Comparison of ENCODE assay signal across 9 mouse cellular contexts in genomic region chr13:112088312-112088771, GRCm38 (mm10).
DNase-seq lines count a peak whose midpoint lies in the region; ATAC-seq lines count a peak whose summit lies in the region.
"Had no signal": no experiment of that assay in that cellular context is flagged by ENCODE, and none has a peak within 500 bp of the region (broad histone marks: within the 10 kb centered on the region; RNA-seq: fewer than 3 reads in every experiment).

No protein-coding gene starts in this region.

- peak overlapping the region; percentile 28; the same call in 1 of the 2 replicates for H3K9ac ChIP-seq in liver, embryonic 12.5 days
- no peak overlapping the region for H3K9ac ChIP-seq in stomach, embryonic 15.5 days
- H3K9ac ChIP-seq in midbrain, embryonic 16.5 days (ENCODE audit: low read depth, low read length) = no peak overlapping the region

- H3K4me1 ChIP-seq in liver, embryonic 12.5 days = peaks cover 21% of the 10 kb centered on the region
- peaks cover 24% of the 10 kb centered on the region for H3K4me1 ChIP-seq in stomach, embryonic 15.5 days
- H3K4me1 ChIP-seq in midbrain, embryonic 16.5 days (ENCODE audit: control insufficient read depth, insufficient read depth, low read length) = no peaks in the 10 kb centered on the region

- 41% methylated on average over 5 of the region's 5 CpGs for WGBS in liver, embryonic 12.5 days (ENCODE audit: insufficient replicate concordance)
- 19% methylated on average over 5 of the region's 5 CpGs for WGBS in stomach, embryonic 15.5 days
- 28% methylated on average over 5 of the region's 5 CpGs for whole genome bisulfite sequencing in midbrain, embryonic 16.5 days

- H3K36me3 ChIP-seq in liver, embryonic 12.5 days = no peaks in the 10 kb centered on the region
- H3K36me3 ChIP-seq in stomach, embryonic 15.5 days = no peaks in the 10 kb centered on the region
- H3K36me3 ChIP-seq in midbrain, embryonic 16.5 days (ENCODE audit: control insufficient read depth, insufficient read depth, low read length) = no peaks in the 10 kb centered on the region

- H3K27ac ChIP-seq in liver, embryonic 12.5 days = no peak overlapping the region
- peak overlapping the region; percentile 52 for H3K27ac ChIP-seq in stomach, embryonic 15.5 days
- H3K27ac ChIP-seq in midbrain, embryonic 16.5 days (ENCODE audit: low read length) = no peak overlapping the region
- H3K27ac ChIP-seq: macrophage had no signal

- DNase-seq in 3T3-L1 (ENCODE audit: low read depth, low spot score) = peak; percentile 54
- DNase-seq in embryo, embryonic 10.5 days (ENCODE audit: low spot score) = peak; percentile 82
- DNase-seq in heart, postnatal 14 days = peak; percentile 48 to 67
- DNase-seq in spleen, adult 18-20 months = no peak
- no peak for DNase-seq in thymus, postnatal 0 days (ENCODE audit: low spot score)

- ATAC-seq in liver, embryonic 12.5 days = peak; percentile 76
- peak; percentile 30; the same call in 1 of the 2 replicates for ATAC-seq in stomach, embryonic 15.5 days (ENCODE audit: insufficient read depth, low FRiP score, low read depth)
- ATAC-seq in midbrain, embryonic 16.5 days = no peak

- no peak overlapping the region for H3K4me2 ChIP-seq in liver, embryonic 12.5 days
- H3K4me2 ChIP-seq in stomach, embryonic 15.5 days = no peak overlapping the region
- H3K4me2 ChIP-seq in midbrain, embryonic 16.5 days (ENCODE audit: low read length) = no peak overlapping the region

- no peak overlapping the region for H3K4me3 ChIP-seq in liver, embryonic 12.5 days
- no peak overlapping the region for H3K4me3 ChIP-seq in stomach, embryonic 15.5 days (replicated peaks)
- H3K4me3 ChIP-seq in midbrain, embryonic 16.5 days (ENCODE audit: low read depth, low read length) = no peak overlapping the region

- intact Hi-C loops in heart, postnatal 14 days (cut with DNase I) = loop anchor here (5.0 kb wide), 2 partner anchors 109 to 291 kb away; no protein-coding TSS in a partner anchor

- H3K27me3 ChIP-seq in liver, embryonic 12.5 days (replicated peaks) = peaks cover 51% of the 10 kb centered on the region
- H3K27me3 ChIP-seq in stomach, embryonic 15.5 days (replicated peaks) = no peaks in the 10 kb centered on the region
- no peaks in the 10 kb centered on the region for H3K27me3 ChIP-seq in midbrain, embryonic 16.5 days (ENCODE audit: control insufficient read depth, insufficient read depth, low read depth, low read length)

- no peaks in the 10 kb centered on the region for H3K9me3 ChIP-seq in liver, embryonic 12.5 days (replicated peaks)
- no peaks in the 10 kb centered on the region for H3K9me3 ChIP-seq in stomach, embryonic 15.5 days
- H3K9me3 ChIP-seq in midbrain, embryonic 16.5 days (replicated peaks; ENCODE audit: control insufficient read depth, low read length, poor library complexity, severe bottlenecking) = no peaks in the 10 kb centered on the region

Comparison
In these comparisons a context has a peak if more than half of its experiments do, and no peak if none do; other contexts are left out.
1. DNase-seq: peak in 3T3-L1 (single experiment), embryo, embryonic 10.5 days (single experiment) and heart, postnatal 14 days (2 of 2); none in spleen, adult 18-20 months (0 of 2) and thymus, postnatal 0 days (single experiment).